Mouse (Mus musculus) left cerebral cortex, postnatal 10 days (tissue): Measurements from ENCODE around the gene Smc1a. TPM values are rescaled to one million over a fixed set of nuclear protein-coding genes. Genes with fewer than 3 reads are reported as not detected.
"Not testable (repeated sequence)": the region's sequence is repeated elsewhere in the genome, so short reads cannot be mapped to it uniquely, and the experiment has no call there.

Experiments used
- DNase-seq, 2 experiments: peaks; one replicate each; pipeline ENCODE4 v3.0.0; 2021 to 2022; ENCODE audit warnings: low spot score in 2 of 2, mixed read lengths in 1 of 2; ENCODE audit errors: extremely low spot score in 1 of 2
- intact Hi-C: fragments of 180-260 bp; cut with DNase I; formaldehyde crosslinking; loops from one replicate; pipeline ENCODE4 v1.15.1; 2025
- total RNA-seq, 2 experiments: library from RNA; stranded (reverse); gene quantifications; 2 replicates each; pipeline ENCODE4 v1.2.3; 2021

Smc1a gene
- total RNA-seq, result 10 to 100 TPM; 46.8 to 48.2 TPM

DNA sequence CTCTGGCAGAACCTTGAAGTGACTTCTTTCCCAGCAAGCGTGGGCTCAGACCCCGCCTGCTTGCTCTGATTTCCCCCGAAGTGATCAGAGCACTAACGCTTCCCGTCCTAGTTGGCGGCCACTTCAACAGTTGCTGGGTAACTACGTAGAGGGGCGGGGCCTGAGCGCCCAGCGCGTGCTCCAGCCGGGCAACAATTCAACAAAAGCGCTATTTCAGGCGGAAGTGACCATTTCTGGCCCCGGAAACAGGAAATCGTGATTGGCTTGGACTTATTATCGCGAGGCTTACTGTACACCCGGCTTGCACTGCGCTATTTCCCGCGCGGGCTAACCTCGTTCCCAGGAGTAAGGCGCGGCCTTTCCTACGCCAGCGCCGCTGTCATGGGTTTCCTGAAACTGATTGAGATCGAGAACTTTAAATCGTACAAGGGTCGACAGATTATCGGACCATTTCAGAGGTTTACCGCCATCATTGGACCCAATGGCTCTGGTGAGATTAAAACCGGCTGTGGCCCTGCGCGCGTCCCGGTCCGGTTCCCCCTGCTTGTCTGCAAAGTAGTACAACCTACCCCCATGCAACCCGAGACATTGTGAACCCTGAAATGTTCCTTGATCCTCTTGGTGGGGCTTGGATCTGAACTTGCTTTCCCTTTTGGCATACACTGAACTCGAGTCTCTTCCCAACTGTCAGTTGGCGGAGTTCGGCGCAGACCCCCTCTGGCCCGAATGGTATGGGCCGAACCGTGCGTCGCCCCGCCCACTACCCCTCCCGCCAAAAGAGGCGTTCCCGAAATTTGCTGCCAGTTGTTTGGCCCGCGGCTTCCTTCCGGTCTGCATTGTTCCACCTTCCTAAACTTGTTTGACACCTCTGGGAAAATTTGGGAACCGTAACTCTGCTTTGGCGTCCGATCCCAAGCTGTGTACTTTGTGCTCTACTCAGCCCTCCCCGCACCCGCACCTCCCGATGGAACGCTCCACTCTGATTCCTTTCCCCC is at the start of gene Smc1a, which contains the start of gene Ribc1:
TSS of gene Smc1a (plus strand) at position 278 of the 995 bp plus-strand sequence.
TSS of gene Ribc1 (minus strand) at position 145 of the 995 bp plus-strand sequence.
- intact Hi-C loops, result loop anchor here (5.0 kb wide), 2 partner anchors 69 to 131 kb away; no protein-coding TSS in a partner anchor

DNA sequence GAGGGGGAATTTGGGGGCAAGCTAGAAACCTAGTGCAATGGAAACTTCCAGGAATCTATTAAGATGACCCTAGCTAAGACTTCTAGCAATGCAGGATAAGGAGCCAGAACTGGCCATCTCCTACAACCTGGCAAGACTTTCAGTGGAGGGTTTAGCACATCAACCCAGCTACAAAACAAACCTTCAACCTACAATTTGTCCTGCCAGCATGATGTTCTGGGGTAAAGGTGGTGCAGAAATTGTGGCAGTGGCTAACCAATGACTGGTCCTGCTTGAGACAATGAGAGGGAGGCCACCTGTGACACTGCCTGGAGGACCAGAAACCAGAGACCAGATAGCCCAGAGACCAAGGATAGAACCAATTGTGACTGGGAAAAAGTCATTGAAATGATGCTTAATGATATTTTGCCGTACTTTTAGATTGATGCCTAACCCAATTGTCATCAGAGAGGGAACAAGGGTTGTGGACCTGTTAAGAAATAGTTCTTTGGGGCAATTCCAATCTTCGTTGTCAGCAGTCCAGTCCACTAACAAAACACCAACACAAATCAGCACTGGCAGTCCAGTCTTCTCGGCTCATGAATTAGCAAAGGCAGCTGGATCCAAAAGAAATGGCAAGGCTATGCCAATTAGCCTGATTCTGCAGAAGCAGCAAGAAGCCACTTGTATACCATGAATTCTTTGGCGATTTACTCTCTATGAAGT is 17.1 kb upstream of the Smc1a start:
- DNase-seq, result no peak
- intact Hi-C loops, result no loop called here

More for the DNA sequence above, at the start of gene Smc1a, which contains the start of gene Ribc1:
- DNase-seq, result peak; percentile 92 to 93

DNA sequence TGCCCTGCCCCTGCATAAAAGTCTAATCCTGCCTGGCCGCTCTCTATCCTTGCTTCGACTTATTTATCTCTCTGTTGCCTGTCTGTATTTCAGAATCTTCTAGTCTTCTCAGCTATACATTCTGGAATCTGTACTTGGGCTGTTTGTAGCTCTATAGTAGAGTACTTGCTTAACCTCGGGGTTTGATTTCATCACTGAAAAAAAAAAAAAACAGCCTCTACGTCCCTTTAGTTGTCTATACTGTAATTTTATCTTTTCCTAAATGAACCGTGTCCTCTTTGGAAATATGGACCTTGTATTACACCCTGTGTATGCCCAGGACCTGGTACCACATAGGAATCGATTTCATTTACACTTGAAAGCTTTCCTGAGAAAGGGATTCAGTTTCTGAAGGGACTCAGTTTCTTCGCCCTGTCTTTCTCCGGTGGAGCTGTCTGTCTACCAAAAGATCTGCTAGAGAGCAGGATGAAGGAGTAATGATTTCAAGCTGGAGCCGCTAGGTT is 15.0 kb upstream of the Smc1a start:
- no peak for DNase-seq
- intact Hi-C loops, result no loop called here

DNA sequence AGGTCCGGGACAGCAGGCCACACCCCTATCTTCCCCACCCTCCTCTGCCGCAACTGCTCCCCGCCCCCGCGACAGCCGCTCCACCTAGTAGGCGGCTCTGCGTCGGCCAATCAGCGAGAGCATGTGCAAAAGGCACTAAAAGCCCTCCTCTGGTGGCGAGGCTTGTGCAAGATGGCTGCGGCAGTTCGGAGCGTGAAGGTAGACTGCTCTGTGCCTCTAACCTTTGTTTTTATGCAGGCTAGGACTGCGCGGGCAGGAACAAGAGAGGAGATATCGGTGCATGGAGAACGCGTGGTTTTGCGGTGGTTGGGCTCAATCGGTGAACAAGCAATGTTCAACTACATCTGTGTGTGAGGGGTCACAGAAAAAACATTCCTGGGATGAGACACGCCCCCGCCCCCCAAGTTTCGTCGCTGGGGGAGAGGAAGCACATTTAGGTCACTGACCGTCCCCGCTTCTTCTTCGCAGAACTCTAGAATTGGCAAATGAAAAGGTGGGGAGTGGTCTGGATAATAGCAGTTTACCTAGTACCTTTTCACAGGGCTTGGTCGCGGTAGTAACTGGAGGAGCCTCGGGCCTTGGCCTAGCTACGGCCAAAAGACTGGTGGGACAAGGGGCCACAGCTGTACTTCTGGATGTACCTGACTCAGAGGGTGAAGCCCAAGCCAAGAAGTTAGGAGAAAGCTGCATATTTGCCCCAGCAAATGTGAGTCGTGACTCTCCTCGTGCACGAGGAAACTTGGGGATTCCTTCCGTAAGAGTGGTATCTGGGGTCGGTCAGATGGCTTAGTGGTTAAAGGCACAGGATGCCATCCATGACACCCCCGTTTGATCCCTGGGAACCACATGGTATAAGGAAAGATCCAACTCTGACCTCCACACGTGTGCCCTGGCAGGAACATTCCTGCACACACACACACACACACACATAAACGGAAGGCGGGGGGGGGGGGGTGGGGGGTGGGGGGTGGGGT is 14.2 kb upstream of the Smc1a start, which contains the start of gene Hsd17b10:
TSS of gene Hsd17b10 (plus strand) at position 109 of the 974 bp plus-strand sequence.
- intact Hi-C loops, result no loop called here
- DNase-seq, result peak; percentile 50 to 91

DNA sequence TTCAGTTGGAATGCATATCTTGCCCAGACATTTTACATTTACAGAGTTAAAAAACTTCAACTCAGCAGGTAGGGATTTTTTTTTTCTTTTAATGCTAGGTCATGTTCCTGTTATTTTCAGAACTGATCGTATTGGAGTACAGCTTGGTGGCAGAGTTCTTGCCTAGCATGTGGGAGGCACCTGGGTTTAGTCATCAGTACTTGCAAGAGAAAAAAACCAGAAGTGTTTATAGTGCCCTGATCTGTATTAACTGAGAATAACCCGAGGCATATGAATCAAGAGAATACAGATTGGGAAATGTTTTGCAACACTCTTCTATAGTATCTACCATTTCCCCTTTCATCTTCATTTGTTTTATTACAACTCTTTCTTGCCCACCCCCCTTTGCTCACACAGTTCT is 13.4 kb upstream of the Smc1a start:
- intact Hi-C loops, result no loop called here

DNA sequence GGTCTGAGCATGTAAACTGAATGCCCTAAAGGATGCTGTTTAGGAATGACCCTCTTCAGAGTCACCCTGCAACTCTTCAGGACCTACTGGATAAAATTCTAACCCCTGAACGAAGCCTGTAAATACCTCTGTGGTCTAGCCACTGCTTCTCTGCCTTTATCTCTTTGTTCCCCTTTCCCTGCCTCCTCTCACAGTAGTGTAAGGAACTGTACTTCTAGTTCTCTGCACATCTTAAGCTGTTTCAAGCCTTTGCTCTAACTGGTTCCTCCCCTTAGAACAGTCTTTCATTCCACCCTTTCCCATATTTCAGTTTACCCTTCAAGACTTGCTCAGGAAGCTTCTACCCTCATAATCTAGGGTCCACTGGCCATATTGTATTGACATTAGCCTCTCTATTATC is 8.4 kb upstream of the Smc1a start:
- no peak for DNase-seq
- intact Hi-C loops, result no loop called here

More for the DNA sequence above, 13.4 kb upstream of the Smc1a start:
- no peak for DNase-seq

DNA sequence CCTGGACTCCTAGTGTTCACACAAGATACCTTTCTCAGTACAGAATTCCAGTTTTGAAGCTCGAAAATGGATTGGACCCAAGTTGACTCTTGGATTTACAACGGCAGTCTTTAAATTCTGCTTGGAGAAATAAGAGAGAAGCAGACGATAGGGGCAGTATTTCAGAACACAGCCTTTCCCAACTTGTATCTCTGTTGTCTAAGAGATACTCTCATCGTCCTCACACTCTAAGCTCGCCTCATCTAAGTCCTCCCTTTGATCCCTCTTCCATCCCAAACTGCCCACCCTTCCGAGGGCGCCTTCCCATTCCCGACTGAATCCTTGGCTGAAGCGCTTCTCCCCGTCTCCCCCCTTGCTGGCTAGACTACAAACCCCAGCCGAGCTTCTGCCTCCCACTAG is 477 bp upstream of the Smc1a start:
- DNase-seq, result no peak
- intact Hi-C loops, result loop anchor here (5.0 kb wide), 2 partner anchors 68 to 132 kb away; no protein-coding TSS in a partner anchor

DNA sequence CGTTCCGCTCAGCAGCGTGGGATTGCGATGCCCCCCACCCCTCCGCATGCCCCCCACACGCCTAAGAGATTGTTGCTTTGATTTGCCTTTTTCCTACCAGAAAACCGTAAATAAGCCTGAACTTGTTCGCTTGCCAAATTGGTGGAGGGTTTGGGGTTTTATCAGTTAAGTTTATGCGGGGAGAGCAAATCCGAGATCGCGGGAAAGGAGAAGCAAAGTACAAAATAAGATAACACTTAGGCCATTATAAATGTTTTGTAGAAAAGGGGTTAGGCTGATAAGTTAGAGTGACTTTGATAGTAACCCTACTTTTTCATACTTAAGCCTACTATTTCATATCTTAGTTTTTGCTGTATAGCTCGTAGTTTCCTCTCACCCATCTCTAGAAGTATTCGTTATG is 958 bp downstream of the Smc1a start:
- DNase-seq, result no peak
- intact Hi-C loops, result loop anchor here (5.0 kb wide), 2 partner anchors 70 to 130 kb away; no protein-coding TSS in a partner anchor

DNA sequence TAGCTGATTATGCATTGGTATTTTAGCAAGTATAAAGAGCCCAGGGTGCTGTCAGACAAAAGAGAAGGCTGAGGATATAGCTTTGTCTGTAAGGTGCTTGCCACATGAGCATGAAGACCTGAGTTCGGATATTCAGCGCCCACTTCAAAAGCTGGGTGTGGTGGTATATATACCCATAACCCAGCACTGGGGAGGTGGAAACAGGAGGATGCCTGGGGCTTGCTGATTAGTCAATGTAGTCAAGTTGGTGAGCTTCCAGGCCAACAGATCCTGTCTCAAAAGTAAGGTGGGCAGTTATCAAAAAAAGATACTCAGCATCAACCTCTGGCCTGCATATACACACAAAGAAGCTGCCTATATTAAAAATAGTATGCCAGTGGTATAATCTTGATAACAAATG is 3.1 kb downstream of the Smc1a start:
- intact Hi-C loops, result loop anchor here (5.0 kb wide), 2 partner anchors 72 to 128 kb away; no protein-coding TSS in a partner anchor
- no peak for DNase-seq

DNA sequence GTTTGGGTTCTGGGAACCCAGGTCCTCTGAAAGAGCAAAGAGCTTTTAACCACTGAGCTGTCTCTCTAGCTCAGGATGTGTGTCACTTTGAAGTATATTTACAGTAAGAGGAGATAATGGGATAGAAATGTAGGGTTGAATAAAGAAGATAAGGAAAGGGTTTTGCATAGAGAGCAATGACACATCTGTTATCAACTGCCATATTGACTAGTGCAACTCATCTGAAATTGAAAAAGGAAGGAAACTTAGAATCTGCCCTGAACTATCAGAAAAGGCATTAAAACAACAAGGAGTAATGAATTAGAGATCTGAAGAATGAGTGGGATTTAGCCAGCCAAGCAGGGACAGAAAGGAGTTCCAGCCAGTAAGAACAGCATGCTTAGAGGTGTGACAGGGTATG is 23.6 kb downstream of the Smc1a start:
- no peak for DNase-seq
- intact Hi-C loops, result no loop called here

DNA sequence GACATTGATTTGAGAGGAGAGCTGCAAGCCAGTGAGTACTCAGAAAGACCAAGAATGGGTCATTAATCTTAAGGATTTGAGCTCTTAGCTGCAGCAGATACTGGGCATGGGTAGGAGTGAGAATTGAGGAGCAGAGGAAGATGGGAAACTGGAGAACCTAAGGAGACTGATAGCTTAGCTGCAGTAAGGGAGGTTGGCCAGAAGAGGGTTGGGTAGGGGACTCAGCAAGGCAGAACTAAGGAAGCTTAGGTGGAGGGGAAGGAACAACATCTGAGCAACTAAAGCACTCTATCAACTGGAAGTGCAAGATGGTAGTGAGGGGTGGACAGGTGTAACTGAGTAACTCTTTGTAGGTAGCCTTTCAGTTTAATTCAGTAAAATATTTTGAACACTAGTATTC is 31.0 kb downstream of the Smc1a start:
- intact Hi-C loops, result loop anchor here (5.0 kb wide), 1 partner anchor 100 kb away; no protein-coding TSS in a partner anchor

DNA sequence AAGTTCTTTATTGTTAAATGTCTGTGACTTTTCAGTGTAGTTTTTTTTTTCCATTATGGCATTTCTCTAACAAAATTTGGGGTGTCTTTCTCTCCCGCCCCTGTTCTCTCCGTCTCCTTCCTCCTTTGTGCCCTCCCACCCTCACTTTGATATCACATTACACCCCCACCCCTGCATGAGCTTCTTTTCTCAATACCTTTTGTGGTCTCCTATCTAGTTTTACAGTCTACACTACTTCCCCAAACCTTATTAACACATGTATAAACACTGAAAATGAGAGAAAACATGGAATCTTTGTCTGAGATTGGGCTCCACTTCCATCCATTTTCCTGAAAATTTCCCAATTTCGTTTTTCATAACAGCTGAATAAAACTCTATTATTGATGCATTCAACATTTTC is 36.3 kb downstream of the Smc1a start:
- DNase-seq, result no peak
- intact Hi-C loops, result no loop called here

More for the DNA sequence above, 31.0 kb downstream of the Smc1a start:
- no peak for DNase-seq

DNA sequence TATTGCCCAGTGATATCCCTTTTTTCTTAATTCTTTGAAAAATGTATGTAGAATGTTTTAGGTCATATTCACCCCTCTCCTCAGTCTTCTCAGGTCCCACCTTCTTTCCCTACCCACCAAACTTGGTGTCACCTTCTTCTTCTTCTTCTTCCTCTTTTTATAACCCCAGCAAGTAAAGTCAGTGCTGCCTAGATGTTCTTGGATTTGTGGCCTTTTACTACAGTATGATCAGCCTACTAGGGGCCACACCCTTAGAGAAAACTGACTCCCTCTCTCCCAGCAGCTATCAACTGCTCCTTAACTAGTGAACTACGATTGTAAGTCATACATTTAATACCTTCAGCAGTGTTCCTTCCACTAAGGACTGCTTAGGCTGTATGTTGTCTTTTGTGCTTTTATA is 37.9 kb downstream of the Smc1a start:
- no peak for DNase-seq
- intact Hi-C loops, result no loop called here

DNA sequence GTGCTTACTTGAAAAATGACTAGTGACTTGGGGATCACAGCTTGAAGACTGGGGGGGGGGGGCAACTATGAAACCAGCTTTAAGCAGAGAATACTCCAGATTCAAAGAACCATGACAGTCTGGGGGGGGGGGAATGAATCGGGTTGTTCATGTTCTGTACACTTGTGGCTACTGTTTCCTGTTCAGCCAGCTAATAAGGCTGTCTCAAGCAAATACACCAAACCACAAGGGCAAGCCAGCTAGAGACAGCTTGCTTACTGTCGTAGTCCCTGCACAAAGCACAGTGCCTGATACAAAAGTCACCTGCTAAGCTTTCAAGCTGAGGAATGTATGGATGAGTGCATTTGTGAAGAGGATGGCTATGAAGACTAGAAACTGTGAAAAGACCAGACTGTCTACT is 49.4 kb downstream of the Smc1a start:
- intact Hi-C loops, result no loop called here

DNA sequence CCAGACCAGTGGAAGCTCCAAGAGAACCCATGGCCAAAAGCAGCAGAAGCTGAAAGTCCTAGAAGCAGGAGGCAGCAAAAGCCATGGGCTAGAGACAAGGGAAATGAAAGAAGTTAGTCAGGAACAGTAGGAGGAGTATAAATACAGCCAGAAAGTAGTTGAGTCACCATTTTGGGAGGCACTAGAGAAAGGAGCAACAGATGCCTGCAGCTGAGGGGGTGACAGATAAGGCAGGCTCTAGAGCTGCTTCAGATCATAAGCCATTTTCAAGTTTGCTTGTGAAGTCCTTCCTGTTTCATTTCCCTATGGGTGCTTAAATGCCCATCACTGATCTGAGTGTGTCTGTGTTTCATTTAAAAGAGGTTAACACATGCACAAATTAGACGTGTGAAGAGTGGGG is 51.6 kb downstream of the Smc1a start:
- DNase-seq, result no peak
- intact Hi-C loops, result no loop called here

More for the DNA sequence above, 49.4 kb downstream of the Smc1a start:
- no peak for DNase-seq

DNA sequence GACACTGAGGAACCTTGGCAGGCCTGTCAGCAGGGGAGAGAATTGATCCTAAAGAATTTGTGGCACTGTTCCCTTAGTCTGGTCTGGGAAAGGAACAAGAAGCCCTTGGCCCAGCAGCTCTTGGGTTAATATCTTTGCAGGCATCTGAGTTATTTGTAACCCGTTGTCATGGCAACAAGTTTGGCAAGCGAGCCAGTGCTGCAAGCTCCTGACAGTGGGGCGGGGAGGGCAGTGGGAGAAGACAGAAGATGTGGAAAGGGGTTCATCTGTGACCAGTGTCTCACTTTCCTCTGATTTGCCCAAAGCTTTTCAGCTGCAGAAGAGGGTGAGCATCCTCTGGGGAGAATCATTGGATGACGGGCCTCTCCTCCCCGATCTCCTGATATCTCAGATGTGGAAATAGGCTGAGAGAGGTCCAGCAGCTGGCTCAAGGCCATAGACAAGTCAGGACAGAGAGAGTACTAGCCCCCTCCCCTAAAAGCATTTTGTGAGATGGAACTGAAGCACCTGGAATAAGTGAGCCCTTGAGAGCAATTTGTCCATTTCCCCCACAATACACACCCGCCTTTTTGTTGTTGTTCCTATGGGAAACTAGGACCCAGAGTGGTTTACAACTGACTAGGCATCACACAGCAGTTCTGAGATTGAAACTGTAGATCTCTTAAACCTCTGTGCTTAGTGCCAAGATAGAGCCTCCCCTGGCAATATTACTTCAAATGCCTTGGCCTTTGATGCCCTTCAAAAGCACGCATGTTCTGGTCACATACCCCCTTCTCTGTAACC is 73.8 kb downstream of the Smc1a start:
- peak; percentile 75 to 84 for DNase-seq
- intact Hi-C loops, result not testable (repeated sequence)

DNA sequence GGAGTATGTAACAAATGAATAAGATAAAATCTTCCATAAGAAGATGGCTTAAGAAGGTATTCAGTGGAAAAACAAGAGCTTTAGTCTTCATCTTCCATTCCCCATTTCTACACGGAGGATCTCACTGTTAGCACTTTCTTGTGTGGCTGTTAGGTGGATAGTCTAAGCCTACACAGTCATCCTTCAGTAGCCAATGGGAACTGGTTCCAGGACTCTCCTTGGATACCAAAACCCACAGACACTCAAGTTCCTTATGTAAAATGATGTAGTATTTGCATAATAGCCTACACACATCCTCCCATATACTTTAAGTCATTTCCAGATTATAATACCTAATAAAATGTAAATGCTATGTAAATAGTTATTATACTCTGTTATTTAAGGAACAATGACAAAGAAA is 81.3 kb downstream of the Smc1a start:
- no peak for DNase-seq
- intact Hi-C loops, result no loop called here
